Mouse (Mus musculus) hindbrain, embryonic 15.5 days (tissue): ENCODE data around the gene Itga1. TPM values are rescaled to one million over a fixed set of nuclear protein-coding genes. Genes with fewer than 3 reads are reported as not detected.

Source experiments
- polyA plus RNA-seq: library from polyadenylated mRNA; unstranded; fragments of >200 nt; fragmentation: Nextera tagmentation; extraction: Ambion mirVana; gene quantifications from 2 replicates; pipeline ENCODE4 v1.2.1, GENCODE M21; 2015

Gene Itga1
- polyA plus RNA-seq, 1 experiment from 2014 or later, result 6.3 TPM

Other genes starting within 250 kb of the Itga1 start
- 1.6 and 2.1 TPM in 2 replicates for gene Itga2, start 169.9 kb downstream of the Itga1 start, polyA plus RNA-seq
- gene Pelo, start 11.8 kb downstream of the Itga1 start, polyA plus RNA-seq, result 4.7 and 5.2 TPM in 2 replicates
- 2.9 and 3.1 TPM in 2 replicates for gene Gm49395, start within 50 bp of the Itga1 start, polyA plus RNA-seq